Mouse (Mus musculus) testis, adult 2 months (tissue): ENCODE results near the gene Fto.

Experiments
- CTCF ChIP-seq: fragments of 200-500 bp; IDR thresholded peaks from 2 replicates; pipeline ENCODE4 v1.5.1; 2012; ENCODE audit warnings: low read depth, mild to moderate bottlenecking, inconsistent platforms, low read length, moderate library complexity; ENCODE audit not compliant: control insufficient read depth, insufficient read depth, insufficient replicate concordance
- POLR2A ChIP-seq: fragments of 200-500 bp; IDR thresholded peaks from 2 replicates; pipeline ENCODE4 v1.6.1; 2012; ENCODE audit warnings: low read depth, mild to moderate bottlenecking, inconsistent platforms, low read length, moderate library complexity; ENCODE audit not compliant: control insufficient read depth

DNA sequence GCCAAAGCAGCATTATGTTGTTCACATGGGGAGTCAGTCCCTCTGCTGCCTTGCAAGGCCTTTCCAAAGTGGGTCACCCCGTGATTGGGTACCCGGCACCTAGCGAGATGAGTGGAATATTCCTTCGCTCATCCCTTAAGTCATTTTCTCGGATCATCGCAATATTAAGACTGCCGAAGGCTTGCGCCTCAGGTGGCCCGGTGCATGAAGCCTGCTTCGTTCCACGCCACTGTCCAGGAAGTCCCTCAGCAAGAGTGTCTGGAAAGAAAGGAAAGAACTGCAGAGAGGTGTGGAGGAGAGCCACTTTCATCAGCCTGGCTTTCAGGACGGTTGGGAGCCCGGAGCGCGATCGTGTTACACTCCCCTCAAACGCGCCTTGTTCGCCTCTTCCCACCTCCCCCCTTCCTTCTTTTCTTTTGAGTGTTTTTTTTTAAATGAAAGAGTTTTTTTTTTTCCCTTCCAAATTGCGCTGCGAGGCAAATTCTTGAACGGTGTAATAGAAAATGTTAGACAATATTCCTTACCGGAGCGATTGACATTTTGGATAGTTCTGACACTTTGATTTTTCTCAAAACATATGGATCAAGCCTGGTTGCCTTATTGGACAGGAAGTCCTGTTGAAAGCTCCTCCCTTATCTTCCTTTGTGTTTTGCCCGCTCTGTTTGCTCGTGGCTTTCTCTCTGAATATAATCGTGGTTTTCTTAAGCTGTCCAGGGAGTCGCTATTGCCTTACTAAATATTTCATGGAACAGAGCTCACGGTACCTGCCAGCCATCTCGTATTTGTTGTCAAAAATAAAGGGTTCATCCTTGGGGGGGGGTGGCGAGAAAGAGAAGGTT is 399.6 kb downstream of the Fto start:
- TF ChIP-seq CTCF, result no peak
- TF ChIP-seq POLR2A, result no peak
